Comparison of ENCODE assay signal across 9 mouse cellular contexts in the genomic region with DNA sequence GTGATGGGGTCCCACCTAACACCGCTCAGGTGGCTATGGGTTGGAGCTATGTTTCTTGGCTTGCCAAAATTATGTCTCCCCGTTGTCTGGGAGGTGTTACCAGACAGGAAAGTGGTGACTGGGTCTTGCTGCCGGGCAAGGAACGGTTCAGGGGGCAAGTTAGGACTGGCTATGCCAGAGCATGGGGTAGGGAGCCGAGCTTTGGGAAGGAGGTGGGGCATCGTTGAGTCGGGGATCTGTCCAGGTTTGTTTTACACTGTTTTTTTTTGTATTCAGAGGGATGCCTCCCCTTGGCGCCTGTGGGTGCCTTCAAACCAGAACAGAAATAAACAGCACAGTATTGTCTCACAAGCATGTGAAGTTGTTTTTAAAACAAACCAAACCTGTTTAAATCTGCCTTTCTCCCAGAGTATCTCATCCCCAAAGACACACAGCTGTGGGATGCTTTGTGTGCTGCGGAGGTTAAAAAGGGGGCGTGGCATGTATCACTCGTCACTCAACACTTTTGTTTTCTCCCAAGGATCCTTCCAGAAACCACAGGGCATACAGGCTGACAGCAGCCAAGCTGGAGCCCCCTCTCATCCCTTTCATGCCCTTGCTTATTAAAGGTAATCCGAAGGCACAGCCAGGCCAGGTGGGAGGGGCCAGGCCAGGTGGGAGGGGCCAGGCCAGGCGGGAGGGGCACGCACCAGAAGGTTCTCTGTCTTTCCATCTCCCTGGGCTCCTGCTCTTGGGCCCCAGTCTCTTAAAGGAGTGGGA. TPM values are rescaled to one million over a fixed set of nuclear protein-coding genes. Genes with fewer than 3 reads are reported as not detected.
DNase-seq lines count a peak whose midpoint lies in the region; ATAC-seq lines count a peak whose summit lies in the region.
"Had no signal": no experiment of that assay in that cellular context is flagged by ENCODE, and none has a peak within 500 bp of the region (broad histone marks: within the 10 kb centered on the region; RNA-seq: fewer than 3 reads in every experiment).

No protein-coding gene starts in this region.

- no peak for ATAC-seq in lung, embryonic 15.5 days (ENCODE audit: borderline replicate concordance, extremely low read depth, low FRiP score, low TSS enrichment)
- peak; percentile 59; the same call in 1 of the 2 replicates for ATAC-seq in embryonic facial prominence, embryonic 13.5 days (ENCODE audit: insufficient number of reproducible peaks, insufficient read depth, low FRiP score, low TSS enrichment, low read depth)
- peak; percentile 34; the same call in 1 of the 2 replicates for ATAC-seq in megakaryocyte-erythroid progenitor cell, adult 5-6 weeks (replicated peaks; ENCODE audit: low FRiP score, low TSS enrichment, poor library complexity, severe bottlenecking)
- no peak for ATAC-seq in frontal cortex, adult (ENCODE audit: low TSS enrichment)

- H3K36me3 ChIP-seq in lung, embryonic 15.5 days: no peaks in the 10 kb centered on the region
- no peaks in the 10 kb centered on the region for H3K36me3 ChIP-seq in embryonic facial prominence, embryonic 13.5 days

- peaks cover 8% of the 10 kb centered on the region; the same call in 1 of the 2 replicates for H3K4me1 ChIP-seq in lung, embryonic 15.5 days
- peaks cover 36% of the 10 kb centered on the region for H3K4me1 ChIP-seq in embryonic facial prominence, embryonic 13.5 days

- H3K9ac ChIP-seq in lung, embryonic 15.5 days: no peak overlapping the region
- H3K9ac ChIP-seq in embryonic facial prominence, embryonic 13.5 days: 0 out of 2 replicates have a peak overlapping the region, but pooled peaks have one; percentile 49

- intact Hi-C loops in heart, postnatal 36 days (cut with DNase I): no loop called here
- intact Hi-C loops in left cerebral cortex, postnatal 10 days (cut with DNase I): no loop called here

- H3K4me3 ChIP-seq in lung, embryonic 15.5 days: peak overlapping the region; percentile 24
- H3K4me3 ChIP-seq in embryonic facial prominence, embryonic 13.5 days: peak overlapping the region; percentile 11

- no peaks in the 10 kb centered on the region for H3K27me3 ChIP-seq in lung, embryonic 15.5 days
- no peaks in the 10 kb centered on the region for H3K27me3 ChIP-seq in embryonic facial prominence, embryonic 13.5 days

- 38% methylated on average over 14 of the region's 14 CpGs for WGBS in lung, embryonic 15.5 days
- WGBS in embryonic facial prominence, embryonic 13.5 days: 44% methylated on average over 14 of the region's 14 CpGs

- no peak for DNase-seq in lung, postnatal 4 days
- DNase-seq in heart, postnatal 36 days: peak; percentile 23 to 45
- DNase-seq in left cerebral cortex, postnatal 10 days (ENCODE audit: extremely low spot score in 1 of 2, low spot score in 2 of 2): no peak
- no peak for DNase-seq in urinary bladder, postnatal 4 days (ENCODE audit: low spot score in 2 of 2)
- DNase-seq: cerebellum, postnatal 25 days had no signal

- peak overlapping the region; percentile 43 for H3K4me2 ChIP-seq in lung, embryonic 15.5 days
- H3K4me2 ChIP-seq in embryonic facial prominence, embryonic 13.5 days: peak overlapping the region; percentile 48

- H3K9me3 ChIP-seq in lung, embryonic 15.5 days: no peaks in the 10 kb centered on the region
- H3K9me3 ChIP-seq in embryonic facial prominence, embryonic 13.5 days: no peaks in the 10 kb centered on the region

- H3K27ac ChIP-seq in lung, embryonic 15.5 days: no peak overlapping the region
- H3K27ac ChIP-seq in embryonic facial prominence, embryonic 13.5 days: peak overlapping the region; percentile 81

RNA-seq across cellular contexts. Expression of a gene that starts 43.5 kb away (rescaled TPM):
- 30.2 and 31.2 TPM in 2 replicates for polyA plus RNA-seq in lung, embryonic 15.5 days (2015; fragmentation: Nextera tagmentation; extraction: Ambion mirVana)
- polyA plus RNA-seq in embryonic facial prominence, embryonic 13.5 days (2015; fragmentation: Nextera tagmentation; extraction: Ambion mirVana): 17.6 and 19.7 TPM in 2 replicates
- 100 to 1,000 TPM; 286 to 292 TPM for total RNA-seq in heart, postnatal 36 days (2021)
- total RNA-seq in megakaryocyte-erythroid progenitor cell, adult 5-6 weeks (2014; fragmentation: Nextera tagmentation): 34.4 and 46.9 TPM in 2 replicates
- total RNA-seq in megakaryocyte-erythroid progenitor cell, adult 5-6 weeks (2017): 30.5 and 34.1 TPM in 2 replicates
- total RNA-seq in left cerebral cortex, postnatal 10 days (2021): 10 to 100 TPM; 11.1 to 12.7 TPM

Comparison
In these comparisons a context has a peak if more than half of its experiments do, and no peak if none do; other contexts are left out.
1. ATAC-seq: peak in embryonic facial prominence, embryonic 13.5 days (single experiment) and megakaryocyte-erythroid progenitor cell, adult 5-6 weeks (single experiment); none in lung, embryonic 15.5 days (single experiment) and frontal cortex, adult (single experiment).
2. DNase-seq: peak in heart, postnatal 36 days (2 of 2); none in lung, postnatal 4 days (0 of 2), left cerebral cortex, postnatal 10 days (0 of 2) and urinary bladder, postnatal 4 days (0 of 2).
3. RNA of a gene that starts 43.5 kb away (total RNA-seq): 286 to 292 TPM in heart, postnatal 36 days; 30.5 to 46.9 TPM in megakaryocyte-erythroid progenitor cell, adult 5-6 weeks and 11.1 to 12.7 TPM in left cerebral cortex, postnatal 10 days; every median in the first group is over 4 times any median in the second.